Mouse (Mus musculus) heart, embryonic 15.5 days (tissue): ENCODE measurements around the gene Ap2a1. TPM values are rescaled to one million over a fixed set of nuclear protein-coding genes. Genes with fewer than 3 reads are reported as not detected.

Experiments used
- ATAC-seq: fragments of 200-750 bp; cut with Nextera tagmentation; replicated peaks from 2 replicates; pipeline ENCODE4 v1.8.0; 2017; ENCODE audit warnings: low read depth, moderate TSS enrichment; ENCODE audit not compliant: insufficient number of reproducible peaks, insufficient read depth, low FRiP score
- H3K27ac ChIP-seq: fragments of 300-500 bp; sonication (generic); 2 replicates; pipeline ENCODE4 v1.5.1; 2015; ENCODE audit warnings: mild to moderate bottlenecking, inconsistent platforms
- H3K27me3 ChIP-seq: fragments of 300-500 bp; sonication (generic); 2 replicates; pipeline ENCODE4 v1.6.1; 2015; ENCODE audit warnings: inconsistent platforms
- H3K36me3 ChIP-seq: fragments of 300-500 bp; sonication (generic); 2 replicates; pipeline ENCODE4 v1.6.1; 2015; ENCODE audit warnings: mild to moderate bottlenecking, inconsistent platforms
- H3K4me1 ChIP-seq: fragments of 300-500 bp; sonication (generic); replicated peaks from 2 replicates; pipeline ENCODE4 v1.6.1; 2015; ENCODE audit warnings: inconsistent platforms
- H3K4me2 ChIP-seq: fragments of 300-500 bp; sonication (generic); 2 replicates; pipeline ENCODE4 v1.6.1; 2015; ENCODE audit warnings: inconsistent platforms, mild to moderate bottlenecking, moderate library complexity
- H3K4me3 ChIP-seq: fragments of 300-500 bp; sonication (generic); 2 replicates; pipeline ENCODE4 v1.5.1; 2015; ENCODE audit warnings: mild to moderate bottlenecking, inconsistent platforms
- H3K9ac ChIP-seq: fragments of 300-500 bp; sonication (generic); 2 replicates; pipeline ENCODE4 v1.6.1; 2015; ENCODE audit warnings: mild to moderate bottlenecking, inconsistent platforms
- H3K9me3 ChIP-seq: fragments of 300-500 bp; sonication (generic); replicated peaks from 2 replicates; pipeline ENCODE4 v1.6.1; 2016; ENCODE audit warnings: inconsistent platforms
- WGBS: fragments of 180-500 bp; shearing (Covaris S2); methylation state at CpG from one replicate; pipeline ENCODE4 v1.1.7; 2015; ENCODE audit warnings: mixed read lengths; 5-methylcytosine and 5-hydroxymethylcytosine counted together
- polyA plus RNA-seq: library from polyadenylated mRNA; unstranded; fragments of >200 nt; fragmentation: Nextera tagmentation; extraction: Ambion mirVana; gene quantifications from 2 replicates; pipeline ENCODE4 v1.2.1, GENCODE M21; 2015

The Ap2a1 gene
- polyA plus RNA-seq, 1 experiment from 2014 or later, result 51.9 TPM

- Histone ChIP-seq H3K4me3 (peak overlapping the region; percentile 67), H3K36me3 (peaks cover 7% of the 10 kb centered on the region), H3K4me2 (peak overlapping the region; percentile 87), H3K4me1 (peaks cover 67% of the 10 kb centered on the region), H3K27me3 (no peaks in the 10 kb centered on the region), H3K27ac (peak overlapping the region; percentile 98), H3K9ac (peak overlapping the region; percentile 68), H3K9me3 (no peaks in the 10 kb centered on the region)
- 25% methylated on average over 26 of the region's 26 CpGs for WGBS
- no peak for ATAC-seq
Measured at GRCm38 (mm10) chr7:44853596-44854355, 75.5 kb downstream of the Ap2a1 start.

DNA sequence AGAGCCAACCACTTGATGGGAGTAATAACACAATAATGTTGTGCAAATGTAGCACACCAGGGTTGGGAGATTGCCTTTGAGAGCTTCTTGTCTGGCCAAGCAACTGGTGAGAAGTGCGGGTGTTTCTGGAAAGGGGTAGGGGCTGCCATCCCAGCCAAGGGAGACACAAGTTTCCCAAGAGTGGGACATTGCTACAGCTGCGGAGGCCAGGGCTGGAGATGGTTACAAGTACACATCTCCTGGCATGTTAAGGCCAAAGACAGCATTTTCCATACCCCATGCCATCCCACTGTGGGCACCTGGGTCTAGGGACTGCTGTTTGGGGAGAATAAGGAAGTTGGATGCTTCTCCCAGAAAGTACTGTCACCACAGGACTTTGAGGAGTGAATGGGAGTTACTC is 76.2 kb downstream of the Ap2a1 start:
- H3K4me1 ChIP-seq, result peaks cover 63% of the 10 kb centered on the region
- no peak overlapping the region for H3K27ac ChIP-seq
- no peaks in the 10 kb centered on the region for H3K9me3 ChIP-seq
- H3K4me3 ChIP-seq, result no peak overlapping the region
- H3K9ac ChIP-seq, result no peak overlapping the region
- peaks cover 7% of the 10 kb centered on the region for H3K36me3 ChIP-seq
- ATAC-seq, result no peak
- no peak overlapping the region for H3K4me2 ChIP-seq
- WGBS, result 88% methylated on average over 2 of the region's 2 CpGs
- H3K27me3 ChIP-seq, result no peaks in the 10 kb centered on the region

DNA sequence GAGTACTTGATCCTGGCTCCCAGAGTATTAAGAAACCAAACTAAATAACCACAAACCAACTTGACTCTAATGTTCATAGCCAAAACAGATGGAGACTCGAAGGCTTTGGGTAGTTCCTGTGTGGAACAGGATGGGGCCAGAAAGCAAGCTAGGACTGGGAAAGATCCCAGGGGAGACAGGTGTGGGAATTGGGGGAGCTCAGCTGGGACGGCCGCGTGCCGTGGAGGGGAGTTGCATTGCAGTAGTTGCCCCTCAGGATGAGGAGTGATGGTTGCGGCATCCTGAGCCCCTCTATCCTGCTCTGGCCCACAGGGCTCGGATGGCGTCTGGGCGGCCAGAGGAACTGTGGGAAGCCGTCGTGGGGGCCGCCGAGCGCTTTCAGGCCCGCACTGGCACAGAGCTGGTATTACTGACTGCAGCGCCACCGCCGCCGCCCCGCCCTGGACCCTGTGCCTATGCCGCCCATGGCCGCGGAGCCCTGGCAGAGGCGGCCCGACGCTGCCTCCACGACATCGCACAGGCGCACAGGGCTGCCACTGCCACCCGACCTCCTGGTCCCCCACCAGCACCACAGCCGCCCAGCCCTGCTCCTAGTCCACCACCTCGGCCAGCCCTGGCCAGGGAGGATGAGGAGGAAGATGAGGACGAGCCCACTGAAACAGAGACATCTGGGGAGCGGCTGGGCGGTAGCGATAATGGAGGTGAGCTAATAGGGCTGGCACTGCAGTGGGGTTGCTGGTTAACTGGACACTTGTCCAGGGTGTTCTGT is 76.9 kb downstream of the Ap2a1 start:
- 86% methylated on average over 36 of the region's 36 CpGs for WGBS
- Histone ChIP-seq H3K4me3 (no peak overlapping the region), H3K4me1 (peaks cover 63% of the 10 kb centered on the region), H3K27me3 (no peaks in the 10 kb centered on the region), H3K9me3 (no peaks in the 10 kb centered on the region), H3K27ac (no peak overlapping the region), H3K4me2 (no peak overlapping the region), H3K9ac (no peak overlapping the region), H3K36me3 (peaks cover 7% of the 10 kb centered on the region)
- ATAC-seq, result no peak

DNA sequence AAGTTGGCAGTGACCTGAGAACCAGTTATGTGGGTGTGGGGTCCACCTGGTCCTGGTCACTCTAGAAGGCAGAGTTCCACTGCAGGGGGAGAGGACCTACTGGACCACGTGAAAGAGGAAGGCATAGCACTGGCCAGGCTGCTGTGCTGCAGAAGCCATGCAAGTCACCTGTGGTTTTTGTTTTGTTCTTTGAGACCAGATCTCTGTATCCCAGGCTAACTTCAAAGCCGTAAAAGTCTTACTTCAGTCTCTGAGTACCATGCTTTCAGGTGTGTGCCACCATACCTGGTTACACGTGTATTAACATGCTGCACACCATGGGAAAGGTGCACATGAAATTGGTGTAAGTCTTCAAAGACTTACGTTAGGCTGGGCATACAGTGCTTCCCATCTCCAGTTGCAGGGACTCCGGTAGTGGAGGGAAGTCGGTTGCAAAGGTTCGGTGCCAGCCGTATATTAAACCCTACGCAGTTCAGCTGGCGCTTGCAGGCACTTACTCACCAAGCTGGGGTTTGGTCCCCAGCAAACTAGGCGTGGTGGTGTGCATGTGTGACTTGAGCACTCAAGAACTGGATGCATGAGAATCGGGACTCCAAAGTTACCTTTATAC is 77.6 kb downstream of the Ap2a1 start:
- no peaks in the 10 kb centered on the region for H3K27me3 ChIP-seq
- peaks cover 64% of the 10 kb centered on the region for H3K4me1 ChIP-seq
- no peaks in the 10 kb centered on the region for H3K9me3 ChIP-seq
- H3K27ac ChIP-seq, result no peak overlapping the region
- H3K36me3 ChIP-seq, result peaks cover 9% of the 10 kb centered on the region
- no peak overlapping the region for H3K4me3 ChIP-seq
- WGBS, result 91% methylated on average over 12 of the region's 12 CpGs
- 0 out of 2 replicates have a peak overlapping the region, but pooled peaks have one; percentile 76 for H3K4me2 ChIP-seq
- H3K9ac ChIP-seq, result no peak overlapping the region
- ATAC-seq, result no peak

GRCm38 (mm10) chr7:44850789-44851624 is 78.3 kb downstream of the Ap2a1 start:
- Histone ChIP-seq H3K27me3 (no peaks in the 10 kb centered on the region), H3K4me3 (peak overlapping the region; percentile 87), H3K27ac (peak overlapping the region; percentile 97), H3K9me3 (no peaks in the 10 kb centered on the region), H3K4me1 (peaks cover 59% of the 10 kb centered on the region), H3K4me2 (peak overlapping the region; percentile 76), H3K9ac (peak overlapping the region; percentile 78), H3K36me3 (peaks cover 16% of the 10 kb centered on the region)
- 71% methylated on average over 8 of the region's 8 CpGs for WGBS
- ATAC-seq, result no peak

Other genes starting within 250 kb of the Ap2a1 start
- not detected in 2 replicates for gene Izumo2, start 220.8 kb downstream of the Ap2a1 start, polyA plus RNA-seq
- gene Vrk3, start 181.1 kb downstream of the Ap2a1 start, polyA plus RNA-seq, result 32.7 and 34.0 TPM in 2 replicates
- gene Zfp473, start 178.4 kb downstream of the Ap2a1 start, polyA plus RNA-seq, result 0.47 and 0.58 TPM in 2 replicates
- gene Nup62, start 113.4 kb downstream of the Ap2a1 start, polyA plus RNA-seq, result 57.2 and 77.3 TPM in 2 replicates
- 1.1 and 3.2 TPM in 2 replicates for gene Il4i1, start 113.1 kb downstream of the Ap2a1 start, polyA plus RNA-seq
- gene Atf5, start 112.8 kb downstream of the Ap2a1 start, polyA plus RNA-seq, result 2.5 TPM in 2 replicates
- gene Akt1s1, start 80.5 kb downstream of the Ap2a1 start, polyA plus RNA-seq, result 91.7 and 97.8 TPM in 2 replicates
- 53.2 and 63.4 TPM in 2 replicates for gene Tbc1d17, start 80.4 kb downstream of the Ap2a1 start, polyA plus RNA-seq
- gene Pnkp, start 72.4 kb downstream of the Ap2a1 start, polyA plus RNA-seq, result 22.4 and 28.7 TPM in 2 replicates
- 206 and 273 TPM in 2 replicates for gene Ptov1, start 59.7 kb downstream of the Ap2a1 start, polyA plus RNA-seq
- 72.9 and 93.9 TPM in 2 replicates for gene Med25, start 36.8 kb downstream of the Ap2a1 start, polyA plus RNA-seq
- 11.9 and 16.3 TPM in 2 replicates for gene Fuz, start 33.4 kb downstream of the Ap2a1 start, polyA plus RNA-seq
- gene Tsks, start 13.7 kb upstream of the Ap2a1 start, polyA plus RNA-seq, result 0.13 and 0.27 TPM in 2 replicates
- 9.0 and 12.2 TPM in 2 replicates for gene Cpt1c, start 45.4 kb upstream of the Ap2a1 start, polyA plus RNA-seq
- gene Prmt1, start 57.1 kb upstream of the Ap2a1 start, polyA plus RNA-seq, result 315 and 356 TPM in 2 replicates
- gene Irf3, start 68.2 kb upstream of the Ap2a1 start, polyA plus RNA-seq, result 61.6 and 76.7 TPM in 2 replicates
- gene Bcl2l12, start 69.2 kb upstream of the Ap2a1 start, polyA plus RNA-seq, result 34.5 and 35.4 TPM in 2 replicates
- 25.1 and 32.5 TPM in 2 replicates for gene Scaf1, start 86.9 kb upstream of the Ap2a1 start, polyA plus RNA-seq
- gene Rras, start 88.5 kb upstream of the Ap2a1 start, polyA plus RNA-seq, result 76.4 and 80.8 TPM in 2 replicates
- 5.0 and 7.6 TPM in 2 replicates for gene Prr12, start 123.4 kb upstream of the Ap2a1 start, polyA plus RNA-seq
- 42.4 and 54.8 TPM in 2 replicates for gene Nosip, start 132.9 kb upstream of the Ap2a1 start, polyA plus RNA-seq
- gene Prrg2, start 133.2 kb upstream of the Ap2a1 start, polyA plus RNA-seq, result 12.9 and 15.9 TPM in 2 replicates
- gene Rcn3, start 162.7 kb upstream of the Ap2a1 start, polyA plus RNA-seq, result 223 and 285 TPM in 2 replicates
- 52.5 and 62.7 TPM in 2 replicates for gene Fcgrt, start 174.4 kb upstream of the Ap2a1 start, polyA plus RNA-seq
- 794 and 808 TPM in 2 replicates for gene Rps11, start 194.9 kb upstream of the Ap2a1 start, polyA plus RNA-seq
- gene Rpl13a, start 199.3 kb upstream of the Ap2a1 start, polyA plus RNA-seq, result 697 and 762 TPM in 2 replicates
- 0.22 TPM in 1 of 2 replicates, not detected in the other for gene Gm45713, start 206.7 kb upstream of the Ap2a1 start, polyA plus RNA-seq
- 1.5 and 2.2 TPM in 2 replicates for gene Flt3l, start 206.9 kb upstream of the Ap2a1 start, polyA plus RNA-seq
- 76.5 and 77.3 TPM in 2 replicates for gene Pih1d1, start 224.8 kb upstream of the Ap2a1 start, polyA plus RNA-seq
- 26.4 and 40.4 TPM in 2 replicates for gene Aldh16a1, start 225.1 kb upstream of the Ap2a1 start, polyA plus RNA-seq
- 2.7 and 3.5 TPM in 2 replicates for gene Slc17a7, start 234.5 kb upstream of the Ap2a1 start, polyA plus RNA-seq